Mouse (Mus musculus) MEL (cell line): ENCODE measurements around the gene Stk25. TPM values are rescaled to one million over a fixed set of nuclear protein-coding genes. Genes with fewer than 3 reads are reported as not detected.
A peak's percentile ranks its signal among the peaks of the same experiment; 100 is the strongest.

Source experiments
- DNase-seq: peaks from one replicate; pipeline ENCODE4 v3.0.0; 2011; ENCODE audit warnings: low read depth, low spot score
- H3K27ac ChIP-seq: 2 replicates; pipeline ENCODE4 v1.5.1; 2012; ENCODE audit warnings: low read depth, mild to moderate bottlenecking, control low read depth, low read length, moderate library complexity; ENCODE audit not compliant: control insufficient read depth
- H3K27me3 ChIP-seq, 2 experiments: fragments of 150-350 bp in 1 of 2; sonication (generic) in 1 of 2; 2 replicates each; pipeline ENCODE4 v1.6.1; 2012; ENCODE audit warnings: low read length in 2 of 2, mild to moderate bottlenecking in 2 of 2, improper control_type of control experiment in 1 of 2, moderate library complexity in 1 of 2; ENCODE audit not compliant: insufficient read depth in 2 of 2, control insufficient read depth in 1 of 2
- H3K36me3 ChIP-seq, 2 experiments: 2 replicates each; pipeline ENCODE4 v1.6.1; 2012 to 2014; ENCODE audit warnings: low read length in 2 of 2, improper control_type of control experiment in 1 of 2, inconsistent platforms in 1 of 2, mild to moderate bottlenecking in 1 of 2; ENCODE audit not compliant: insufficient read depth in 2 of 2, control insufficient read depth in 1 of 2
- H3K4me1 ChIP-seq, 2 experiments: fragments of 150-350 bp in 1 of 2; sonication (generic) in 1 of 2; 2 replicates each; pipeline ENCODE4 v1.6.1; 2012; ENCODE audit warnings: low read length in 2 of 2, improper control_type of control experiment in 1 of 2, mild to moderate bottlenecking in 1 of 2; ENCODE audit not compliant: insufficient read depth in 2 of 2, control insufficient read depth in 1 of 2
- H3K4me3 ChIP-seq, 2 experiments: fragments of 150-350 bp in 1 of 2; sonication (generic) in 1 of 2; 2 replicates each; pipeline ENCODE4 v1.5.1; 2012; ENCODE audit warnings: low read depth in 2 of 2, low read length in 2 of 2, mild to moderate bottlenecking in 2 of 2, moderate library complexity in 2 of 2, control low read depth in 1 of 2, improper control_type of control experiment in 1 of 2; ENCODE audit not compliant: control insufficient read depth in 1 of 2, insufficient read depth in 1 of 2
- H3K79me2 ChIP-seq: 2 replicates; pipeline ENCODE4 v1.6.1; 2012; ENCODE audit warnings: mild to moderate bottlenecking, low read length, moderate library complexity; ENCODE audit not compliant: control insufficient read depth, poor library complexity, insufficient read depth
- H3K9ac ChIP-seq: 2 replicates; pipeline ENCODE4 v1.6.1; 2012; ENCODE audit warnings: low read depth, mild to moderate bottlenecking, control low read depth, low read length, moderate library complexity; ENCODE audit not compliant: control insufficient read depth, poor library complexity, severe bottlenecking
- H3K9me3 ChIP-seq: fragments of 150-350 bp; sonication (generic); replicated peaks from 2 replicates; pipeline ENCODE4 v1.6.1; 2012; ENCODE audit warnings: mild to moderate bottlenecking, low read length, improper control_type of control experiment, moderate library complexity; ENCODE audit not compliant: insufficient read depth
- BHLHE40 ChIP-seq: IDR thresholded peaks from 2 replicates; pipeline ENCODE4 v1.6.1; 2012; ENCODE audit warnings: low read depth, mild to moderate bottlenecking, inconsistent platforms, low read length, improper control_type of control experiment, borderline replicate concordance
- CHD2 ChIP-seq: IDR thresholded peaks from 2 replicates; pipeline ENCODE4 v1.6.1; 2011; ENCODE audit warnings: low read length, improper control_type of control experiment
- CTCF ChIP-seq, 3 experiments: IDR thresholded peaks in 2 of 3; conservative IDR thresholded peaks in 1 of 3; 2 replicates each; pipeline ENCODE4 v1.5.1; 2011 to 2012; ENCODE audit warnings: low read length in 3 of 3, low read depth in 2 of 3, mild to moderate bottlenecking in 2 of 3, improper control_type of control experiment in 1 of 3, inconsistent platforms in 1 of 3, mixed read lengths in 1 of 3, moderate library complexity in 1 of 3; ENCODE audit not compliant: control insufficient read depth in 1 of 3, insufficient read depth in 1 of 3, poor library complexity in 1 of 3, severe bottlenecking in 1 of 3
- E2F4 ChIP-seq: IDR thresholded peaks from 2 replicates; pipeline ENCODE4 v1.6.1; 2011; ENCODE audit warnings: low read depth, low read length, improper control_type of control experiment, borderline replicate concordance
- ELF1 ChIP-seq: IDR thresholded peaks from 2 replicates; pipeline ENCODE4 v1.6.1; 2014; ENCODE audit warnings: low read depth, mild to moderate bottlenecking, inconsistent platforms, low read length, improper control_type of control experiment, moderate library complexity
- EP300 ChIP-seq, 2 experiments: IDR thresholded peaks; 2 replicates each; pipeline ENCODE4 v1.6.1; 2011; ENCODE audit warnings: improper control_type of control experiment in 2 of 2, low read length in 2 of 2, low read depth in 1 of 2, mild to moderate bottlenecking in 1 of 2
- ETS1 ChIP-seq: IDR thresholded peaks from 2 replicates; pipeline ENCODE4 v1.6.1; 2012; ENCODE audit warnings: low read depth, mild to moderate bottlenecking, inconsistent platforms, low read length, improper control_type of control experiment, moderate library complexity
- GABPA ChIP-seq: IDR thresholded peaks from 2 replicates; pipeline ENCODE4 v1.6.1; 2012; ENCODE audit warnings: low read depth, mild to moderate bottlenecking, inconsistent platforms, low read length, improper control_type of control experiment, moderate library complexity
- GATA1 ChIP-seq: IDR thresholded peaks from 2 replicates; pipeline ENCODE4 v1.6.1; 2011; ENCODE audit warnings: low read depth, low read length, improper control_type of control experiment
- HCFC1 ChIP-seq: IDR thresholded peaks from 2 replicates; pipeline ENCODE4 v1.6.1; 2012; ENCODE audit warnings: low read depth, mild to moderate bottlenecking, inconsistent platforms, low read length, improper control_type of control experiment, moderate library complexity
- JUND ChIP-seq: IDR thresholded peaks from 2 replicates; pipeline ENCODE4 v1.6.1; 2011; ENCODE audit warnings: low read depth, mild to moderate bottlenecking, improper control_type of control experiment, low read length
- KAT2A ChIP-seq: conservative IDR thresholded peaks from 2 replicates; pipeline ENCODE4 v1.6.1; 2012; ENCODE audit warnings: low read depth, low read length, improper control_type of control experiment, inconsistent platforms
- MAFK ChIP-seq: IDR thresholded peaks from 2 replicates; pipeline ENCODE4 v1.6.1; 2011; ENCODE audit warnings: low read depth, mild to moderate bottlenecking, low read length, improper control_type of control experiment, borderline replicate concordance
- MAX ChIP-seq: IDR thresholded peaks from 2 replicates; pipeline ENCODE4 v1.6.1; 2011; ENCODE audit warnings: low read length, improper control_type of control experiment
- MAZ ChIP-seq: IDR thresholded peaks from 2 replicates; pipeline ENCODE4 v1.6.1; 2012; ENCODE audit warnings: low read depth, mild to moderate bottlenecking, inconsistent platforms, low read length, improper control_type of control experiment
- MEF2A ChIP-seq: IDR thresholded peaks from 2 replicates; pipeline ENCODE4 v1.6.1; 2014; ENCODE audit warnings: low read depth, mild to moderate bottlenecking, inconsistent platforms, low read length, improper control_type of control experiment; ENCODE audit not compliant: poor library complexity, insufficient replicate concordance, severe bottlenecking; ENCODE audit errors: extremely low read depth
- MXI1 ChIP-seq: IDR thresholded peaks from 2 replicates; pipeline ENCODE4 v1.6.1; 2011; ENCODE audit warnings: mild to moderate bottlenecking, low read depth, low read length, improper control_type of control experiment
- MYB ChIP-seq: IDR thresholded peaks from 2 replicates; pipeline ENCODE4 v1.6.1; 2011; ENCODE audit warnings: mild to moderate bottlenecking, low read depth, low read length, improper control_type of control experiment
- MYC ChIP-seq: IDR thresholded peaks from 2 replicates; pipeline ENCODE4 v1.6.1; 2011; ENCODE audit warnings: low read depth, mild to moderate bottlenecking, low read length, improper control_type of control experiment, moderate library complexity
- NELFE ChIP-seq: IDR thresholded peaks from 2 replicates; pipeline ENCODE4 v1.6.1; 2011; ENCODE audit warnings: low read depth, low read length, improper control_type of control experiment
- NRF1 ChIP-seq: IDR thresholded peaks from 2 replicates; pipeline ENCODE4 v1.6.1; 2014; ENCODE audit warnings: low read depth, mild to moderate bottlenecking, inconsistent platforms, low read length, improper control_type of control experiment, moderate library complexity; ENCODE audit not compliant: poor library complexity, insufficient read depth, severe bottlenecking
- POLR2A ChIP-seq, 2 experiments: IDR thresholded peaks; 2 replicates each; pipeline ENCODE4 v1.6.1; 2011 to 2012; ENCODE audit warnings: low read length in 2 of 2, mild to moderate bottlenecking in 2 of 2, control low read depth in 1 of 2, improper control_type of control experiment in 1 of 2, low read depth in 1 of 2, moderate library complexity in 1 of 2; ENCODE audit not compliant: control insufficient read depth in 1 of 2, insufficient read depth in 1 of 2, poor library complexity in 1 of 2
- POLR2AphosphoS2 ChIP-seq: IDR thresholded peaks from 2 replicates; pipeline ENCODE4 v1.6.1; 2011; ENCODE audit warnings: low read length, improper control_type of control experiment
- RAD21 ChIP-seq: IDR thresholded peaks from 2 replicates; pipeline ENCODE4 v1.6.1; 2011; ENCODE audit warnings: mild to moderate bottlenecking, low read depth, low read length, improper control_type of control experiment
- RCOR1 ChIP-seq: IDR thresholded peaks from 2 replicates; pipeline ENCODE4 v1.6.1; 2012; ENCODE audit warnings: low read depth, mild to moderate bottlenecking, inconsistent platforms, low read length, improper control_type of control experiment
- SIN3A ChIP-seq: IDR thresholded peaks from 2 replicates; pipeline ENCODE4 v1.6.1; 2012; ENCODE audit warnings: low read length, improper control_type of control experiment, inconsistent platforms
- SMC3 ChIP-seq: IDR thresholded peaks from 2 replicates; pipeline ENCODE4 v1.6.1; 2011; ENCODE audit warnings: low read depth, low read length, improper control_type of control experiment
- TAL1 ChIP-seq: IDR thresholded peaks from 2 replicates; pipeline ENCODE4 v1.6.1; 2012; ENCODE audit warnings: mild to moderate bottlenecking, inconsistent platforms, low read length, moderate library complexity, mixed read lengths
- TBP ChIP-seq: IDR thresholded peaks from 2 replicates; pipeline ENCODE4 v1.8.0; 2011; ENCODE audit warnings: low read depth, low read length, improper control_type of control experiment
- TCF12 ChIP-seq: IDR thresholded peaks from 2 replicates; pipeline ENCODE4 v1.6.1; 2014; ENCODE audit warnings: low read depth, mild to moderate bottlenecking, inconsistent platforms, low read length, improper control_type of control experiment, moderate library complexity
- UBTF ChIP-seq: IDR thresholded peaks from 2 replicates; pipeline ENCODE4 v1.6.1; 2012; ENCODE audit warnings: low read depth, mild to moderate bottlenecking, inconsistent platforms, low read length, improper control_type of control experiment, moderate library complexity, borderline replicate concordance; ENCODE audit not compliant: insufficient read depth
- USF1 ChIP-seq: IDR thresholded peaks from 2 replicates; pipeline ENCODE4 v1.6.1; 2014; ENCODE audit warnings: low read depth, mild to moderate bottlenecking, inconsistent platforms, low read length, improper control_type of control experiment, moderate library complexity
- USF2 ChIP-seq, 2 experiments: IDR thresholded peaks; 2 replicates each; pipeline ENCODE4 v1.6.1; 2011 to 2012; ENCODE audit warnings: improper control_type of control experiment in 2 of 2, low read length in 2 of 2, borderline replicate concordance in 1 of 2, inconsistent platforms in 1 of 2, low read depth in 1 of 2, mild to moderate bottlenecking in 1 of 2; ENCODE audit not compliant: insufficient read depth in 1 of 2
- ZC3H11A ChIP-seq: IDR thresholded peaks from 2 replicates; pipeline ENCODE4 v1.6.1; 2012; ENCODE audit warnings: low read depth, mild to moderate bottlenecking, inconsistent platforms, low read length, improper control_type of control experiment
- ZKSCAN1 ChIP-seq: IDR thresholded peaks from 2 replicates; pipeline ENCODE4 v1.6.1; 2012; ENCODE audit warnings: low read depth, mild to moderate bottlenecking, inconsistent platforms, low read length, improper control_type of control experiment, moderate library complexity
- ZMIZ1 ChIP-seq: IDR thresholded peaks from 2 replicates; pipeline ENCODE4 v1.6.1; 2012; ENCODE audit warnings: low read depth, mild to moderate bottlenecking, inconsistent platforms, low read length, improper control_type of control experiment, moderate library complexity
- ZNF384 ChIP-seq: IDR thresholded peaks from 2 replicates; pipeline ENCODE4 v1.6.1; 2012; ENCODE audit warnings: low read depth, mild to moderate bottlenecking, inconsistent platforms, low read length, improper control_type of control experiment
- polyA plus RNA-seq, 2 experiments: library from polyadenylated mRNA; stranded (reverse) in 1 of 2; unstranded in 1 of 2; fragments of >175 nt in 1 of 2; fragments of >200 nt in 1 of 2; gene quantifications; 2 replicates each; pipeline versions ENCODE4 v1.2.1 to v1.2.4; 2012; ENCODE audit warnings: low replicate concordance in 2 of 2, low read depth in 1 of 2; ENCODE audit not compliant: insufficient read length in 2 of 2, insufficient read depth in 1 of 2, missing spikeins in 1 of 2
- total RNA-seq: library from RNA; depleted of rRNA; stranded (reverse); fragments of 300-350 nt; gene quantifications from 2 replicates; pipeline ENCODE4 v1.2.3, GENCODE M21; 2012

Stk25 gene
- total and polyA plus RNA-seq, 3 experiments = 66.1 to 128 TPM; not detected in 1

DNA sequence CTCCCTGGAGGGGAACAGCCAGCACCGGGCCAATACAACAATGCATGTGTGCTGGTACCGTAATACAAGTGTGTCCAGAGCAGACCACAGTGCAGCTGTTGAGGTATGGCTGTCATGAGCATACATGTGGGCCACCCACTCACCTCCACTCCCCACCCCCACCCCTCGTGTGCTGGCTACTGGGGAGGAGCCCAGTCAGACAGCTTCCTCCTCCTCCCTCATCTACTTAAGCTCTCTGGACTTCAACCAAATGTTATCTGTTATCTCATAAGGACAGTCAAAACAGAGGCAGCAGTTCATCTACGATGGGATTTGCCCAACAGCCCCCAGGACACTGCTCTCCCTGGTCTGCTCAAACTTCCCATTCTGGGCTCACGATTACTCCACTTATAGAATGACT, 39.5 kb downstream of the Stk25 start:
- no peaks in the 10 kb centered on the region for H3K27me3 ChIP-seq

DNA sequence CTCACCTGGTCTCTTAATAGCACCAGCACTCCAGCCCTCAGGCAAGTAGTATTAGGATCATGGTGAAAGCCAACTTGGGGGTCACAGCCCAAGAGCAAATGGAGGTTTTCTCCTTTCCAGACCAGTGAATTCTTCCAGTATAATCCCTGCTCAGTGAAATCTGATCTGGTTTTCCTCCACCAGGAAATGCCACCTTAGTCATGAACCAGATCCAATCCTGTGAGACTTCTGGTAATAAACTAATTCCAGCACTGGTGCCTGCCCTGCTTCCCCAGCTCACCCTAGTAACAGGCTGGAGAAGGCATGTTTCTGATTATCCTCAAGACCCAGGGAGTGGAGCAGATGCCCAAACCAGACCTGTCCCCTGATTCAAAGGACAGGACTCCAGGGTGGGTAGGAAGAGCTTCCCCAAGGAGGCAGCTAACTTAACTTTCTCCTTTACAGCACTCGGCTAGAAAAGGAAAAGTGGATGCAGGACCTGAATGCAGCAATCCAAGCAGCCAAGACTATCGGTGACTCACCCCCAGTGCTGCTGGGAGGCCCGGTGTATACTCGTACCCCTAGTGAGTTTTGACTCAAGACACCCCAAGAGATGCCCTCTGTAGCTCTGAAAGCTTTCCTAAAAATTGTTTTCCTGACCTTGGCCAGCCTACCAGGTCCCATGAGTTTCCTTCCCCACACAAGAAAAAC, 40.3 kb downstream of the Stk25 start:
- Histone ChIP-seq H3K4me1 (peaks cover 19 to 37% of the 10 kb centered on the region in 2 experiments), H3K27ac (peak overlapping the region; percentile 0; the same call in 1 of the 2 replicates), H3K79me2 (no peaks in the 10 kb centered on the region), H3K9ac (no peak overlapping the region), H3K36me3 (peaks cover 15 to 40% of the 10 kb centered on the region in 2 experiments), H3K9me3 (no peaks in the 10 kb centered on the region)
- TF ChIP-seq GATA1 (no peak), SIN3A (0 out of 2 replicates have a peak, but pooled peaks have one; percentile 21), TBP (0 out of 2 replicates have a peak, but pooled peaks have one; percentile 16)
- TF ChIP-seq, all 39 proteins: peak for 2
- DNase-seq = no peak
- Histone ChIP-seq H3K4me3 (no peak overlapping the region), H3K27me3 (no peaks in the 10 kb centered on the region)

More for the DNA sequence above, 39.5 kb downstream of the Stk25 start:
- peak overlapping the region; percentile 37 for H3K27ac ChIP-seq
- TF ChIP-seq RCOR1 (peak; percentile 87), GABPA (peak; percentile 60; the same call in 1 of the 2 replicates), CHD2 (no peak; the same call in 1 of the 2 replicates), USF2 (IDR thresholded peaks at IDR 0.05; ENCODE audit: borderline replicate concordance in 1 of 2, insufficient read depth in 1 of 2, low read depth in 1 of 2, low read length in 2 of 2) (no peak), MAX (peak; percentile 67; the same call in 1 of the 2 replicates), EP300 (IDR thresholded peaks at IDR 0.05; ENCODE audit: low read depth in 1 of 2, low read length in 2 of 2) (peak; percentile 92), CTCF (IDR thresholded peaks at IDR 0.05 in 2 of 3, conservative IDR thresholded peaks at IDR 0.05 in 1 of 3; ENCODE audit: control insufficient read depth in 1 of 3, insufficient read depth in 1 of 3, low read depth in 2 of 3, low read length in 3 of 3, poor library complexity in 1 of 3, severe bottlenecking in 1 of 3) (no peak), NRF1 (no peak), RAD21 (no peak; the same call in 1 of the 2 replicates), USF1 (peak; percentile 44; the same call in 1 of the 2 replicates), ELF1 (0 out of 2 replicates have a peak, but pooled peaks have one; percentile 39), MYC (peak; percentile 88), TCF12 (peak; percentile 91), GATA1 (peak; percentile 93), MAZ (peak; percentile 94), KAT2A (no peak; the same call in 1 of the 2 replicates), MXI1 (peak; percentile 60), ZNF384 (no peak), POLR2A (IDR thresholded peaks at IDR 0.05; ENCODE audit: control insufficient read depth in 1 of 2, insufficient read depth in 1 of 2, low read depth in 1 of 2, low read length in 2 of 2, poor library complexity in 1 of 2) (peak in 1 of 2 experiments; percentile 46; a peak in 1 of 4 replicates), ZC3H11A (no peak), JUND (no peak), TBP (peak; percentile 95), ZMIZ1 (no peak), ETS1 (peak; percentile 79), SMC3 (peak; percentile 15; the same call in 1 of the 2 replicates), E2F4 (no peak), HCFC1 (peak; percentile 63; the same call in 1 of the 2 replicates), NELFE (no peak; the same call in 1 of the 2 replicates), MEF2A (no peak), MYB (peak; percentile 61), ZKSCAN1 (no peak), UBTF (0 out of 2 replicates have a peak, but pooled peaks have one; percentile 88), POLR2AphosphoS2 (peak; percentile 93), BHLHE40 (peak; percentile 60; the same call in 1 of the 2 replicates), SIN3A (peak; percentile 83), MAFK (peak; percentile 50; the same call in 1 of the 2 replicates), TAL1 (peak; percentile 85)
- TF ChIP-seq, all 39 proteins: peak for 23
- no peak overlapping the region for H3K4me3 ChIP-seq
- no peaks in the 10 kb centered on the region for H3K79me2 ChIP-seq
- peak; percentile 85 for DNase-seq
- H3K9me3 ChIP-seq = no peaks in the 10 kb centered on the region
- peaks cover 18 to 42% of the 10 kb centered on the region in 2 experiments for H3K36me3 ChIP-seq
- H3K9ac ChIP-seq = no peak overlapping the region
- H3K4me1 ChIP-seq = peaks cover 19 to 38% of the 10 kb centered on the region in 2 experiments
